Mouse (Mus musculus) hindbrain, embryonic 14.5 days (tissue): Measurements from ENCODE around the gene Adamts14. TPM values are rescaled to one million over a fixed set of nuclear protein-coding genes. Genes with fewer than 3 reads are reported as not detected.

Source experiments
- ATAC-seq: fragments of 200-750 bp; cut with Nextera tagmentation; 2 replicates; pipeline ENCODE4 v1.8.0; 2017; ENCODE audit warnings: moderate number of reproducible peaks, mild to moderate bottlenecking, moderate TSS enrichment, moderate library complexity; ENCODE audit not compliant: low FRiP score
- DNase-seq: peaks from one replicate; pipeline ENCODE4 v3.0.0-alpha.2; 2015; ENCODE audit warnings: low spot score
- H3K27ac ChIP-seq: fragments of 300-500 bp; sonication (generic); 2 replicates; pipeline ENCODE4 v1.5.1; 2014; ENCODE audit warnings: mild to moderate bottlenecking, moderate library complexity
- H3K27me3 ChIP-seq: fragments of 300-500 bp; sonication (generic); 2 replicates; pipeline ENCODE4 v1.6.1; 2014; ENCODE audit warnings: mild to moderate bottlenecking, low read length, mixed read lengths; ENCODE audit not compliant: control insufficient read depth, insufficient read depth
- H3K36me3 ChIP-seq: fragments of 300-500 bp; sonication (generic); replicated peaks from 2 replicates; pipeline ENCODE4 v1.6.1; 2014; ENCODE audit not compliant: control insufficient read depth, insufficient read depth
- H3K4me1 ChIP-seq: fragments of 300-500 bp; sonication (generic); replicated peaks from 2 replicates; pipeline ENCODE4 v1.6.1; 2014; ENCODE audit warnings: antibody characterized with exemption, low read length, mixed read lengths; ENCODE audit not compliant: control insufficient read depth, insufficient read depth
- H3K4me2 ChIP-seq: fragments of 300-500 bp; sonication (generic); replicated peaks from 2 replicates; pipeline ENCODE4 v1.6.1; 2014; ENCODE audit warnings: mild to moderate bottlenecking, moderate library complexity
- H3K4me3 ChIP-seq: fragments of 300-500 bp; sonication (generic); replicated peaks from 2 replicates; pipeline ENCODE4 v1.5.1; 2014; ENCODE audit warnings: mild to moderate bottlenecking, low read length
- H3K9ac ChIP-seq: fragments of 300-500 bp; sonication (generic); 2 replicates; pipeline ENCODE4 v1.6.1; 2014
- H3K9me3 ChIP-seq: fragments of 300-500 bp; sonication (generic); 2 replicates; pipeline ENCODE4 v1.6.1; 2016; ENCODE audit warnings: low read length; ENCODE audit not compliant: control insufficient read depth
- WGBS: fragments of 180-500 bp; shearing (Covaris S2); extraction: QIAGEN DNeasy Blood & Tissue Kit; methylation state at CpG from one replicate; pipeline ENCODE4 v1.1.7; 2014; 5-methylcytosine and 5-hydroxymethylcytosine counted together
- polyA plus RNA-seq: library from polyadenylated mRNA; unstranded; fragments of >200 nt; fragmentation: Nextera tagmentation; extraction: Ambion mirVana; gene quantifications from 2 replicates; pipeline ENCODE4 v1.2.1, GENCODE M21; 2014

Adamts14 gene
- polyA plus RNA-seq, 1 experiment from 2014 or later, result 0.36 TPM

- no peak for ATAC-seq
- H3K4me2 ChIP-seq, result no peak overlapping the region
- H3K9ac ChIP-seq, result no peak overlapping the region
- no peaks in the 10 kb centered on the region for H3K4me1 ChIP-seq
- no peaks in the 10 kb centered on the region for H3K9me3 ChIP-seq
- WGBS, result 77% methylated on average over 9 of the region's 9 CpGs
- H3K4me3 ChIP-seq, result no peak overlapping the region
- H3K27ac ChIP-seq, result no peak overlapping the region
- no peaks in the 10 kb centered on the region for H3K36me3 ChIP-seq
- H3K27me3 ChIP-seq, result no peaks in the 10 kb centered on the region
- no peak for DNase-seq
These were observed 105.7 kb downstream of the Adamts14 start for GRCm38 (mm10) chr10:61167333-61168096.

- DNase-seq, result no peak
- Histone ChIP-seq H3K4me2 (no peak overlapping the region), H3K27ac (no peak overlapping the region), H3K36me3 (no peaks in the 10 kb centered on the region), H3K4me3 (no peak overlapping the region), H3K4me1 (no peaks in the 10 kb centered on the region), H3K9ac (no peak overlapping the region), H3K27me3 (no peaks in the 10 kb centered on the region), H3K9me3 (no peaks in the 10 kb centered on the region)
- WGBS, result 82% methylated on average over 3 of the region's 3 CpGs
- ATAC-seq, result no peak
These were observed 110.9 kb downstream of the Adamts14 start for GRCm38 (mm10) chr10:61162366-61162765.

DNA sequence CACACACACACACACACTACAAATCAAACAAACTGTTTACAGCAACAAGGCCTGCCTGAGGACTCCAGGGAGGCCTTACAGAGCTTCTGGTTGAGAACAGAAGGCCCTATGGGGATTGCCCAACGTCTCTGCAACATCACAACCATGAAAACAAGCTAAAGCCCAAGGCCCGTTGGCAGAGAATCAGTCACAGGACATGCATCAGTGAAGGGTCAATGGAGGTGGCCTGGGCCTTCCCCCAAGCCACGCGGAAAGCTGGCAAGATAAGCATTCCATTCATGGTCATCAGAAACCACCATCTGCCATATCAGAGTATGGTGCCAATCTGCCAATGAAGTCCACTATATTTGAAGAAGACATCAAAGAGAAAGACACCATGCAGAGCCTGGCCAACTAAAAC is 112.6 kb downstream of the Adamts14 start:
- DNase-seq, result no peak
- Histone ChIP-seq H3K27me3 (no peaks in the 10 kb centered on the region), H3K9me3 (no peaks in the 10 kb centered on the region), H3K4me1 (no peaks in the 10 kb centered on the region), H3K9ac (no peak overlapping the region), H3K36me3 (no peaks in the 10 kb centered on the region), H3K4me2 (no peak overlapping the region), H3K27ac (no peak overlapping the region), H3K4me3 (no peak overlapping the region)
- 76% methylated on average over 4 of the region's 4 CpGs for WGBS
- ATAC-seq, result no peak

DNA sequence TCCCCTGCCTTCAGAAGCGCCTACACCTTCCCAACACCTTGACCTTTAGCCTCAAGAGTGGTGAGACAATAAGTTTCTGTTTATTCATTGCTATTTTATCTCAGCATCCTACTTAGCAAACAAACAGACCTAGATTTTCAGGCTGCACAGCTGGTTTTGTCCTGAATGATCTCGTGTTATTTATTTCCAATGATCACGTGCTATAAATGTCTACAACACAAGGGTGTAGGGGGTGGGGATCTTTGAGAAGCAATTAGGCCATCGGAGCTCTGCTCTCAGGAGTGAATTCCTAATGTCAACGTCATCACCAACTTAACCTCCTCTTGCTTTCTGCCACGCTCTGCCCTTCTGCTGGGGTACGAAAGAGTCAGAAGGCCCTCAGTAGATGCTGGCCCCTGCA is 113.1 kb downstream of the Adamts14 start:
- no peaks in the 10 kb centered on the region for H3K9me3 ChIP-seq
- no peak overlapping the region for H3K27ac ChIP-seq
- no peaks in the 10 kb centered on the region for H3K27me3 ChIP-seq
- H3K36me3 ChIP-seq, result no peaks in the 10 kb centered on the region
- no peak overlapping the region for H3K4me3 ChIP-seq
- ATAC-seq, result no peak
- H3K4me1 ChIP-seq, result no peaks in the 10 kb centered on the region
- DNase-seq, result no peak
- WGBS, result 83% methylated on average over 7 of the region's 7 CpGs
- H3K9ac ChIP-seq, result no peak overlapping the region
- H3K4me2 ChIP-seq, result no peak overlapping the region

DNA sequence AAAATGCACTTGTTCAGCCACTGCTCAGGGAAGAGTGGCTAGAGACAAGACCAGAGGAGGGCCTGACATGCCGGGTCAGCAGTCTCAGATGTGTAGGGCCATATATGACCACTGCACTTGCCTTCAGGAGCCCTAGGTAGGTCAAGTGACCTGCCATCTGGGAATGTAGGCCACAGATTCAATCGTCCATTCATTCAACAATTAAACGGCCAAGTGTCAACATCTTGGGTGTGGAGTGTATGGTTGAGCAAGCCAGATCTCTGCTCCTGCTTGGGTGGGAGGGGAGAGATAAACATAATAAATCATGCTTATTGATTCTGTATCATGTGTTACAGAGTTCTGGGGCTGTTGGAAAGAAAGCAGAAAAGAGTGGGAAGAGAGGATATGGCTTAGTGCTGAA is 114.6 kb downstream of the Adamts14 start:
- no peak for DNase-seq
- no peaks in the 10 kb centered on the region for H3K9me3 ChIP-seq
- no peaks in the 10 kb centered on the region for H3K36me3 ChIP-seq
- H3K27ac ChIP-seq, result no peak overlapping the region
- H3K4me2 ChIP-seq, result no peak overlapping the region
- H3K27me3 ChIP-seq, result no peaks in the 10 kb centered on the region
- no peaks in the 10 kb centered on the region for H3K4me1 ChIP-seq
- no peak overlapping the region for H3K4me3 ChIP-seq
- no peak overlapping the region for H3K9ac ChIP-seq
- no peak for ATAC-seq
- WGBS, result 79% methylated on average over 3 of the region's 3 CpGs

DNA sequence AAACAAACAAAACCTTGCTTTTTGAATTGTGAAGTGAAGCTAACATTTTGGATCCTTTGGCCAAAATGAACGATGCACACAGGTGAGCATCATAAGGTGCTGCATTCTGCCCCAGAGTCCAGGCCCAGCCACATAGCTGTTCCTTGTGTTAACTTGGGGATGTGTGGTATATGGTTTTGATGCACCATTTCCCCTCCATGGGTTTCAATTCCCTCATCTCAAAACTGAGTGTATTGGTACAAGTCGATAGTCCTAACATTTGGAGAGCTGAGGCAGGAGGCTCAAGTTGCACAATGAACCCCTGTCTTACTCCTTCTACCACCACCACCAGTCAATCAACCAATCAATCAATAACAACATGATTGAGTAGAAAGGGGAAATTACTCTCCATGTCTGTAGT is 116.8 kb downstream of the Adamts14 start:
- Histone ChIP-seq H3K27ac (no peak overlapping the region), H3K4me3 (no peak overlapping the region), H3K9me3 (no peaks in the 10 kb centered on the region), H3K9ac (no peak overlapping the region), H3K4me1 (no peaks in the 10 kb centered on the region), H3K4me2 (no peak overlapping the region), H3K27me3 (no peaks in the 10 kb centered on the region), H3K36me3 (no peaks in the 10 kb centered on the region)
- ATAC-seq, result no peak
- 96% methylated on average over 2 of the region's 2 CpGs for WGBS
- DNase-seq, result no peak

DNA sequence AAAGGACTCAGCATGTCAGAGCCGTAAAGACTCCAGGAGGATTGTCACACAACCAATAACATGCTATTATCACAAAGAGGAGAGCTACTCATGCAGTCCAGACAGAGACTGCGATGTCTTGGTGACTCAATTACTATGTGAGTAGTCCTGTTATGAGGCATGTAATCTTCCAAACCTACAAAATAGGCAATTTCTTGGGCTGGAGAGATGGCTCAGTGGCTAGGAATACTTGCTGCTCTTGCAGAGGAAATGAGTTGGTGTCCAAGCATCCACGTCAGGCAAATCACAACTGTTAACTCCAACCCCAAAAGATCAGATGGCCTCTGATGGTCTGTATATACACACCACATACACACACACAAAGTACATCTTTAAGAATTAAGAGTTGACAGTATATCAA is 117.6 kb downstream of the Adamts14 start:
- H3K4me2 ChIP-seq, result no peak overlapping the region
- WGBS, result 82% methylated on average over 3 of the region's 3 CpGs
- H3K27ac ChIP-seq, result no peak overlapping the region
- H3K9ac ChIP-seq, result no peak overlapping the region
- no peaks in the 10 kb centered on the region for H3K9me3 ChIP-seq
- H3K36me3 ChIP-seq, result no peaks in the 10 kb centered on the region
- ATAC-seq (no peak), DNase-seq (no peak)
- no peak overlapping the region for H3K4me3 ChIP-seq
- no peaks in the 10 kb centered on the region for H3K27me3 ChIP-seq
- no peaks in the 10 kb centered on the region for H3K4me1 ChIP-seq

- Histone ChIP-seq H3K27ac (no peak overlapping the region), H3K4me2 (no peak overlapping the region), H3K9me3 (no peaks in the 10 kb centered on the region), H3K4me3 (no peak overlapping the region), H3K4me1 (no peaks in the 10 kb centered on the region), H3K36me3 (no peaks in the 10 kb centered on the region), H3K9ac (no peak overlapping the region), H3K27me3 (no peaks in the 10 kb centered on the region)
- ATAC-seq (no peak), DNase-seq (no peak)
These were observed 121.1 kb downstream of the Adamts14 start for GRCm38 (mm10) chr10:61152131-61152530.

DNA sequence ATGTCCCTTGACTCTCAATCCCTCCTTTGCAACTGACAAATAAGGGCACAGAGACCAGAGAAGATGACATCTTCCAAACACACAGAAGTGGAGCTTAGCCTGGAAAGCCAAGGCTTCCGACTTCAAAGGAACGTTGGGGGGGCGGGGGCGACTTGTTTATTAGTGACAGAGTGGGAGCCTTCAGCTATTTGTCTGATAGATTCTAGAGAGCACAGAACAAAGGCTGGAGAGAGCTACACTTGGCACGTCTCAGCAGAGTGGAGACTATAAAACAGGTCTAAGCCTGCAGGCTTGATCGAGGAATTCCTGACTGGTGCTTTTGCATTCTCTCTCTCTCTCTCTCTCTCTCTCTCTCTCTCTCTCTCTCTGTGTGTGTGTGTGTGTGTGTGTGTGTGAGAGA is 122.6 kb downstream of the Adamts14 start:
- DNase-seq (no peak), ATAC-seq (no peak)
- WGBS, result 56% methylated on average over 6 of the region's 6 CpGs
- H3K27ac ChIP-seq, result no peak overlapping the region
- peaks cover under 1% of the 10 kb centered on the region; the same call in 1 of the 2 replicates for H3K4me1 ChIP-seq
- H3K4me2 ChIP-seq, result no peak overlapping the region
- H3K9ac ChIP-seq, result no peak overlapping the region
- H3K9me3 ChIP-seq, result no peaks in the 10 kb centered on the region
- H3K4me3 ChIP-seq, result no peak overlapping the region
- H3K36me3 ChIP-seq, result no peaks in the 10 kb centered on the region
- no peaks in the 10 kb centered on the region for H3K27me3 ChIP-seq

DNA sequence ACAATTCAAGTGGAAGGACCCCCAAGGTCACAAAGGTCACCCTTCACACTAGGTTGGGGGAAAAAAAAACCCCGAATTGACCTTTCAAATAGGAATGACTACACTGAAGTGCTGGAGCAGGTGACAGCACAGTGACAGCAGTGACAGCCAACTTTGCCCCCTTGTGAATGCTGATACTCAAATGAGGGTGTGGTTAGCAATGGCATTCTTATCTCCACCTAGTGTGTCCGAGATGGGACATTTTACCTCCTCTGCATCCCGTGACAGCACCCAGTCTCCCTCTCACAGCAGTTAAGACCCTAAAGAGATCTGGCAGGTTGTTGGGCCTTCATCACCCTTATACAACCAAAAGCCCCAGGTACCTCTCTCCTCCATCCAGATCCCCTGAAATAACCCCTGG is 123.8 kb downstream of the Adamts14 start:
- Histone ChIP-seq H3K27me3 (no peaks in the 10 kb centered on the region), H3K27ac (no peak overlapping the region), H3K4me3 (no peak overlapping the region), H3K9me3 (no peaks in the 10 kb centered on the region), H3K36me3 (no peaks in the 10 kb centered on the region), H3K4me1 (peaks cover 11% of the 10 kb centered on the region), H3K4me2 (no peak overlapping the region), H3K9ac (no peak overlapping the region)
- WGBS, result 80% methylated on average over 3 of the region's 3 CpGs
- DNase-seq (no peak), ATAC-seq (no peak)
